34 mouse cellular contexts compared by ENCODE assay signal in genomic region chr3:22141984-22142719, GRCm38 (mm10).
DNase-seq lines count a peak whose midpoint lies in the region; ATAC-seq and TF ChIP-seq lines count a peak whose summit lies in the region.
"Had no signal": no experiment of that assay in that cellular context is flagged by ENCODE, and none has a peak within 500 bp of the region (broad histone marks: within the 10 kb centered on the region; RNA-seq: fewer than 3 reads in every experiment).

No protein-coding gene starts in this region.

- TF ChIP-seq RAD21 in MEL (IDR thresholded peaks at IDR 0.05; ENCODE audit: low read depth, low read length): no peak

- no peaks in the 10 kb centered on the region for H3K36me3 ChIP-seq in thymus, adult 2 months (ENCODE audit: control insufficient read depth, insufficient read depth, low read length)
- H3K36me3 ChIP-seq in MEL (ENCODE audit: control insufficient read depth in 1 of 2, insufficient read depth in 2 of 2, low read length in 2 of 2): peaks cover 1 to 35% of the 10 kb centered on the region in 2 experiments; a peak in 3 of 4 replicates
- H3K36me3 ChIP-seq in myocyte (ENCODE audit: control insufficient read depth, insufficient read depth): no peaks in the 10 kb centered on the region
- H3K36me3 ChIP-seq in midbrain, embryonic 11.5 days (ENCODE audit: control insufficient read depth, insufficient read depth, low read length): no peaks in the 10 kb centered on the region
- no peaks in the 10 kb centered on the region for H3K36me3 ChIP-seq in hindbrain, embryonic 12.5 days
- H3K36me3 ChIP-seq: embryonic facial prominence, embryonic 13.5 days; forebrain, embryonic 10.5 days; forebrain, embryonic 15.5 days; heart, embryonic 12.5 days; hindbrain, embryonic 10.5 days; kidney, embryonic 15.5 days; liver, embryonic 13.5 days; midbrain, embryonic 15.5 days; neural tube, embryonic 12.5 days had no signal

- no peak for TF ChIP-seq CTCF in thymus, adult 2 months (IDR thresholded peaks at IDR 0.05; ENCODE audit: borderline replicate concordance, control insufficient read depth, extremely low read depth, insufficient read depth, low read length, poor library complexity)
- no peak for TF ChIP-seq CTCF in MEL (IDR thresholded peaks at IDR 0.05 in 2 of 3, conservative IDR thresholded peaks at IDR 0.05 in 1 of 3; ENCODE audit: control insufficient read depth in 1 of 3, insufficient read depth in 1 of 3, low read depth in 2 of 3, low read length in 3 of 3, poor library complexity in 1 of 3, severe bottlenecking in 1 of 3)

- H3K27me3 ChIP-seq in thymus, adult 2 months (ENCODE audit: control insufficient read depth, insufficient read depth, low read length): no peaks in the 10 kb centered on the region
- H3K27me3 ChIP-seq in MEL (ENCODE audit: control insufficient read depth in 1 of 2, insufficient read depth in 2 of 2, low read length in 2 of 2) (no peaks in the 10 kb centered on the region), myocyte (ENCODE audit: control insufficient read depth, insufficient read depth, insufficient read length) (no peaks in the 10 kb centered on the region)
- no peaks in the 10 kb centered on the region for H3K27me3 ChIP-seq in midbrain, embryonic 11.5 days (ENCODE audit: control insufficient read depth, insufficient read depth, low read length)
- H3K27me3 ChIP-seq in hindbrain, embryonic 12.5 days: no peaks in the 10 kb centered on the region
- H3K27me3 ChIP-seq: embryonic facial prominence, embryonic 13.5 days; forebrain, embryonic 15.5 days; heart, embryonic 12.5 days; kidney, embryonic 15.5 days; liver, embryonic 13.5 days; midbrain, embryonic 15.5 days; neural tube, embryonic 12.5 days had no signal

- H3ac ChIP-seq in myocyte (ENCODE audit: control insufficient read depth, insufficient read length): no peak overlapping the region

- DNase-seq in thymus, adult 2 months: no peak
- no peak for DNase-seq in thymus, postnatal 36 days
- DNase-seq in MEL (ENCODE audit: low read depth, low spot score): no peak
- no peak for DNase-seq in midbrain, embryonic 11.5 days (ENCODE audit: low spot score, missing footprints)
- no peak for DNase-seq in spleen, postnatal 14 days (ENCODE audit: low spot score in 2 of 2)
- DNase-seq: adrenal gland, adult 8-10 months; cerebellum, adult 9-10 months; gastrocnemius, postnatal 25 days; heart, adult 18-20 months; kidney, adult 18-20 months; kidney, postnatal 25 days; layer of hippocampus, postnatal 36 days; left cerebral cortex, postnatal 4 days; liver, embryonic 13.5 days; lung, adult 2 months; lung, postnatal 10 days; right cerebral cortex, adult 18-20 months; spleen, adult 18-20 months; thymus, adult 18-20 months had no signal

- peak; percentile 68 for ATAC-seq in hematopoietic stem cell, adult 5-6 weeks (replicated peaks in 1 of 2; ENCODE audit: insufficient read depth in 1 of 2, low FRiP score in 2 of 2, low TSS enrichment in 1 of 2, low read depth in 1 of 2, poor library complexity in 2 of 2, severe bottlenecking in 2 of 2)
- ATAC-seq in midbrain, embryonic 11.5 days (ENCODE audit: low FRiP score): no peak
- no peak for ATAC-seq in hindbrain, embryonic 12.5 days (ENCODE audit: low FRiP score)
- ATAC-seq: activated CD4-positive, CD25-positive, alpha-beta regulatory T cell, adult 4 months; forebrain, embryonic 15.5 days; hindbrain, embryonic 16.5 days; midbrain, embryonic 15.5 days had no signal

- WGBS in thymus, adult 2 months: 36% methylated on average over 6 of the region's 6 CpGs
- WGBS in midbrain, embryonic 11.5 days: 94% methylated on average over 6 of the region's 6 CpGs
- 90% methylated on average over 6 of the region's 6 CpGs for WGBS in hindbrain, embryonic 12.5 days

- H3K4me2 ChIP-seq in myocyte (ENCODE audit: low read depth): peak overlapping the region; percentile 24
- H3K4me2 ChIP-seq in midbrain, embryonic 11.5 days: no peak overlapping the region
- H3K4me2 ChIP-seq in hindbrain, embryonic 12.5 days (replicated peaks): no peak overlapping the region
- H3K4me2 ChIP-seq: embryonic facial prominence, embryonic 13.5 days; forebrain, embryonic 15.5 days; heart, embryonic 12.5 days; kidney, embryonic 15.5 days; liver, embryonic 13.5 days; midbrain, embryonic 15.5 days; neural tube, embryonic 12.5 days had no signal

- peaks cover 42% of the 10 kb centered on the region for H3K79me2 ChIP-seq in MEL (ENCODE audit: control insufficient read depth, insufficient read depth, low read length, poor library complexity)
- H3K79me2 ChIP-seq in myocyte (ENCODE audit: control insufficient read depth, insufficient read depth): peaks cover 80% of the 10 kb centered on the region

- H3K27ac ChIP-seq in thymus, adult 2 months (ENCODE audit: control insufficient read depth, insufficient read depth, low read length): peak overlapping the region; percentile 47; the same call in 1 of the 2 replicates
- no peak overlapping the region for H3K27ac ChIP-seq in MEL (ENCODE audit: control insufficient read depth, low read depth, low read length)
- H3K27ac ChIP-seq in midbrain, embryonic 11.5 days (ENCODE audit: low read depth, low read length): no peak overlapping the region
- no peak overlapping the region for H3K27ac ChIP-seq in hindbrain, embryonic 12.5 days
- H3K27ac ChIP-seq: embryonic facial prominence, embryonic 13.5 days; forebrain, embryonic 10.5 days; forebrain, embryonic 15.5 days; hindbrain, embryonic 10.5 days; kidney, embryonic 15.5 days; liver, embryonic 13.5 days; midbrain, embryonic 15.5 days; neural tube, embryonic 12.5 days; stomach, postnatal 0 days had no signal

- no peak for TF ChIP-seq EP300 in MEL (IDR thresholded peaks at IDR 0.05; ENCODE audit: low read depth in 1 of 2, low read length in 2 of 2)

- peaks cover 25% of the 10 kb centered on the region for H3K4me1 ChIP-seq in thymus, adult 2 months (replicated peaks; ENCODE audit: control insufficient read depth, insufficient read depth, low read length)
- H3K4me1 ChIP-seq in MEL (ENCODE audit: control insufficient read depth in 1 of 2, insufficient read depth in 2 of 2, low read length in 2 of 2): peaks cover 19 to 24% of the 10 kb centered on the region in 2 experiments
- no peaks in the 10 kb centered on the region for H3K4me1 ChIP-seq in midbrain, embryonic 11.5 days (ENCODE audit: control insufficient read depth, insufficient read depth, low read length)
- peaks cover 6% of the 10 kb centered on the region; the same call in 1 of the 2 replicates for H3K4me1 ChIP-seq in hindbrain, embryonic 12.5 days

- H3K9ac ChIP-seq in MEL (ENCODE audit: control insufficient read depth, low read depth, low read length, poor library complexity, severe bottlenecking): no peak overlapping the region
- no peak overlapping the region for H3K9ac ChIP-seq in midbrain, embryonic 11.5 days (ENCODE audit: low read length)
- H3K9ac ChIP-seq in hindbrain, embryonic 12.5 days: no peak overlapping the region
- H3K9ac ChIP-seq: embryonic facial prominence, embryonic 13.5 days; forebrain, embryonic 15.5 days; heart, embryonic 12.5 days; kidney, embryonic 15.5 days; liver, embryonic 13.5 days; midbrain, embryonic 15.5 days; neural tube, embryonic 12.5 days had no signal

- H3K4me3 ChIP-seq in thymus, adult 2 months (ENCODE audit: control insufficient read depth, insufficient read depth, low read length): no peak overlapping the region
- H3K4me3 ChIP-seq in MEL (ENCODE audit: control insufficient read depth in 1 of 2, insufficient read depth in 1 of 2, low read depth in 2 of 2, low read length in 2 of 2): no peak overlapping the region
- H3K4me3 ChIP-seq in myocyte: no peak overlapping the region
- H3K4me3 ChIP-seq in midbrain, embryonic 11.5 days (ENCODE audit: low read depth, low read length): no peak overlapping the region
- H3K4me3 ChIP-seq in hindbrain, embryonic 12.5 days: no peak overlapping the region
- H3K4me3 ChIP-seq: embryonic facial prominence, embryonic 13.5 days; forebrain, embryonic 10.5 days; forebrain, embryonic 15.5 days; heart, embryonic 12.5 days; hindbrain, embryonic 10.5 days; kidney, embryonic 15.5 days; layer of hippocampus, adult 2 months; liver, embryonic 13.5 days; midbrain, embryonic 15.5 days; neural tube, embryonic 12.5 days had no signal

- H3K9me3 ChIP-seq in MEL (replicated peaks; ENCODE audit: insufficient read depth, low read length): no peaks in the 10 kb centered on the region
- no peaks in the 10 kb centered on the region for H3K9me3 ChIP-seq in midbrain, embryonic 11.5 days (ENCODE audit: control insufficient read depth, low read length)
- H3K9me3 ChIP-seq in hindbrain, embryonic 12.5 days (replicated peaks): no peaks in the 10 kb centered on the region
- H3K9me3 ChIP-seq: embryonic facial prominence, embryonic 13.5 days; forebrain, embryonic 10.5 days; forebrain, embryonic 15.5 days; heart, embryonic 12.5 days; hindbrain, embryonic 10.5 days; kidney, embryonic 15.5 days; liver, embryonic 13.5 days; midbrain, embryonic 15.5 days; neural tube, embryonic 12.5 days had no signal

- no peak for TF ChIP-seq POLR2A in thymus, adult 2 months (IDR thresholded peaks at IDR 0.05; ENCODE audit: control insufficient read depth, extremely low read depth, insufficient read depth, low read length, poor library complexity)
- TF ChIP-seq POLR2A in MEL (IDR thresholded peaks at IDR 0.05; ENCODE audit: control insufficient read depth in 1 of 2, insufficient read depth in 1 of 2, low read depth in 1 of 2, low read length in 2 of 2, poor library complexity in 1 of 2) (no peak), myocyte (IDR thresholded peaks at IDR 0.05; ENCODE audit: insufficient read length, low read depth) (no peak)

TF ChIP-seq in MEL, 35 proteins besides CTCF, POLR2A, EP300 and RAD21 (continues in another document):
- TF ChIP-seq CHD1 (IDR thresholded peaks at IDR 0.05; ENCODE audit: low read depth, low read length) (no peak), BHLHE40 (IDR thresholded peaks at IDR 0.05; ENCODE audit: borderline replicate concordance, low read depth, low read length) (peak; percentile 10; the same call in 1 of the 2 replicates), MXI1 (IDR thresholded peaks at IDR 0.05; ENCODE audit: low read depth, low read length) (peak; percentile 43; the same call in 1 of the 2 replicates), MYB (IDR thresholded peaks at IDR 0.05; ENCODE audit: low read depth, low read length) (no peak), TAL1 (IDR thresholded peaks at IDR 0.05; ENCODE audit: low read length) (no peak), TCF12 (IDR thresholded peaks at IDR 0.05; ENCODE audit: low read depth, low read length) (peak; percentile 17; the same call in 1 of the 2 replicates)

TF ChIP-seq in myocyte, 11 proteins besides CTCF, POLR2A, EP300 and RAD21:
- TF ChIP-seq TCF12 (IDR thresholded peaks at IDR 0.05; ENCODE audit: insufficient read depth, poor library complexity, severe bottlenecking): no peak
- TF ChIP-seq E2F4 (IDR thresholded peaks at IDR 0.05; ENCODE audit: insufficient read depth): no peak
- TF ChIP-seq REST (IDR thresholded peaks at IDR 0.05; ENCODE audit: insufficient read depth, insufficient read length): no peak
- no peak for TF ChIP-seq USF1 (IDR thresholded peaks at IDR 0.05; ENCODE audit: low read depth)
- TF ChIP-seq CEBPB (IDR thresholded peaks at IDR 0.05; ENCODE audit: insufficient read depth, poor library complexity, severe bottlenecking): peak; percentile 78
TF ChIP-seq in myocyte: peak in this region for 1.

Comparison
In these comparisons a context has a peak if more than half of its experiments do, and no peak if none do; other contexts are left out.
1. ATAC-seq: peak in hematopoietic stem cell, adult 5-6 weeks (2 of 2); none in midbrain, embryonic 11.5 days (single experiment) and hindbrain, embryonic 12.5 days (single experiment).